Mouse (Mus musculus) C2C12 (cell line): ENCODE measurements around the gene Fhit.

Source experiments
- CEBPB ChIP-seq: IDR thresholded peaks from one replicate; pipeline ENCODE4 v1.6.1; 2011; ENCODE audit warnings: low read depth, mild to moderate bottlenecking, control low read depth, moderate library complexity
- CTCF ChIP-seq: IDR thresholded peaks from one replicate; pipeline ENCODE4 v1.5.1; 2011; ENCODE audit not compliant: control insufficient read depth, insufficient read depth, insufficient read length
- FOSL1 ChIP-seq: IDR thresholded peaks from one replicate; pipeline ENCODE4 v1.8.0; 2011; ENCODE audit warnings: mild to moderate bottlenecking, low read length; ENCODE audit not compliant: poor library complexity, insufficient read depth, severe bottlenecking
- MAX ChIP-seq: IDR thresholded peaks from one replicate; pipeline ENCODE4 v1.6.1; 2011; ENCODE audit warnings: mild to moderate bottlenecking, control low read depth
- MYOD1 ChIP-seq: IDR thresholded peaks from one replicate; pipeline ENCODE4 v1.6.1; 2011; ENCODE audit warnings: low read depth; ENCODE audit not compliant: control insufficient read depth, insufficient read length
- MYOG ChIP-seq: IDR thresholded peaks from one replicate; pipeline ENCODE4 v1.6.1; 2011; ENCODE audit not compliant: control insufficient read depth, insufficient read length; ENCODE audit errors: extremely low read depth
- USF1 ChIP-seq: IDR thresholded peaks from one replicate; pipeline ENCODE4 v1.6.1; 2011; ENCODE audit warnings: low read depth, mild to moderate bottlenecking, control low read depth, moderate library complexity

DNA sequence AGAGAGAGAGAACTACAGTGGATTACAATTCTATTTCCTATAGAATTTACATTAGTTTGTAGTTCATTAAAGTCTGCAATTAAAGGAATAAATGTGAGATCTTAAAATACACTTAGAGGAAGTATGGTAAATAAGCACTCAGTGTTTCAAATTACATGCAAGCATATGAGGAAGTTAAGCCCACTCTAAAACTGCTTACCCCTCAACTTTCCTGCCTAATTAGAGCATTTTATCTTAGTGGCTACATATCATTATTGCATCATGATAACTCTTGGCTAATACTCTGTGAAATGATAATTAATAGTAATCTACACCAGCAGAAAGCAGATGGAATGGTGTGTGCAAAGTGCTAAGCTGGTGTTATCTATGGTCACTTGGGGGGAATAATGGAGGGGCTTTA lies 1329.5 kb downstream of the Fhit start:
- TF ChIP-seq CTCF (no peak), USF1 (no peak), MYOD1 (no peak), MAX (no peak), FOSL1 (no peak), MYOG (no peak), CEBPB (no peak)
